Mouse (Mus musculus) adipocyte (in vitro differentiated cells): ENCODE data around the gene Apol9b.
"Not testable (repeated sequence)": the region's sequence is repeated elsewhere in the genome, so short reads cannot be mapped to it uniquely, and the experiment has no call there.

ENCODE experiments used
- DNase-seq: peaks from one replicate; pipeline ENCODE4 v3.0.0-alpha.2; 2016; ENCODE audit warnings: low spot score

The Apol9b gene

DNA sequence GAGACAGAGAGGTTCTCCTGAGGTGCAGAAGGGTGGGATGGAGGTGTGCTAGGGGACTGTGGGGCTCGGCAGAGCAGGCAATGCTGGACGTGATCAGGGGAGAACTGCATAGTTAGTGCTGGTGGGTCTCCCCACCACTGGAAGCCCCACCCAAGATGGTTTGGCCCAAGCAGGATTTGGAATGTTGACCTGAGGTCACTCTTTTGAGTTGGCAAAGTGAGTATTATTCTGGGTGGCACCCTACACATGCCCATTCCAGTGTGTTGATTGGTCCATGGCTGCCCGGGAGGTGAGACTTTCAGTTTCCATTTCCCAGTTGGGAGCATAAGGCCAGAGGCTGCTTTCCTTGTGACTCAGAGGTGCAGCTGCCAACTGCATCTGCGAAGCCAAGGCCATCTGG lies at the start of gene Apol9b:
Gene Apol9b (plus strand): TSS at position 301 of the 400 bp plus-strand sequence.
- not testable (repeated sequence) for DNase-seq

DNA sequence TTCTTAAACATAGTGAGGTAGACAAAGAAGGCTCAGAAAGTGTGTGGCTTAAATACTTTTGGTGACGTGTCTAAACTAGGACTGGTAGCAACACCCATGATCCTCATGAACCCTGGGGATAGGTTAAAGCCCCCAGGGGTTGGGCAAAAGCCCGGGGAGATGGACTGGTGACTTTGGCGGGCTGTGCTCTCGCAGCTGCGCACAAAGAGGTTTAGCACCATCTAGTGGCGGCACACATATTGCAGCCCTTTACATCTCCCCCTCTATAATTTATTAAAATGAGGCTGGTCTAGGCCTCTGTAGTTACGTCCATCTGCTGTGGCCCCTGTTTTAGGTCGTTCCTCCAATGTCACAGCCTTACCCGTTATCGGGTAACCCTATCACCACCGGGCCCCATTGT lies 44.9 kb upstream of the Apol9b start:
- not testable (repeated sequence) for DNase-seq

DNA sequence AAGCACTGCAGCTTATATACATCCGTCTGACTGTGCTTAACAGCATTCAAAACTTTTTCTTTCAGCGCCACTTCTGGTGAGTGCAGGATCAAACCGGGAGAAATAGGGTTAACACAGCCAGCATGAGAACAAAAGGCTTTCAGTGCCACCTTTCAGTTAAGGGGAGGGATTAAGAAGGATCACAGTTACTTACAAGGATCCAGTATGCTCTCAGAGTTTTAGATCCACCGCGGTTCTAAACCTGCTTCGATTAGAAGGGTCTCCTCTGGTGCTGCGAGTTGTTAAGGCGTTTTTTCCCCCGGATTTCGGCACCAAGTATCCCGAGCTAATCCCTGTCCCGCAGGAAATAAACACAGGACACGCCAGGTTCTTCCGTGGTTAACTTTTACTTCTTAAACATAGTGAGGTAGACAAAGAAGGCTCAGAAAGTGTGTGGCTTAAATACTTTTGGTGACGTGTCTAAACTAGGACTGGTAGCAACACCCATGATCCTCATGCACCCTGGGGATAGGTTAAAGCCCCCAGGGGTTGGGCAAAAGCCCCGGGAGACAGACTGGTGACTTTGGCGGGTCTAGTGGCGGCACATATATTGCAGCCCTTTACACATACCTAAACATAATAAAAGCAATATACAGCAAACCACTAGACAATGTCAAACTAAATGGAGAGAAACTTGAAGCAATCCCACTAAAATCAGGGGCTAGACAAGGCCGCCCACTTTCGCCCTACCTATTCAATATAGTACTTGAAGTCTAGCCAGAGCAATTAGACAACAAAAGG lies 37.1 kb upstream of the Apol9b start:
- not testable (repeated sequence) for DNase-seq

DNA sequence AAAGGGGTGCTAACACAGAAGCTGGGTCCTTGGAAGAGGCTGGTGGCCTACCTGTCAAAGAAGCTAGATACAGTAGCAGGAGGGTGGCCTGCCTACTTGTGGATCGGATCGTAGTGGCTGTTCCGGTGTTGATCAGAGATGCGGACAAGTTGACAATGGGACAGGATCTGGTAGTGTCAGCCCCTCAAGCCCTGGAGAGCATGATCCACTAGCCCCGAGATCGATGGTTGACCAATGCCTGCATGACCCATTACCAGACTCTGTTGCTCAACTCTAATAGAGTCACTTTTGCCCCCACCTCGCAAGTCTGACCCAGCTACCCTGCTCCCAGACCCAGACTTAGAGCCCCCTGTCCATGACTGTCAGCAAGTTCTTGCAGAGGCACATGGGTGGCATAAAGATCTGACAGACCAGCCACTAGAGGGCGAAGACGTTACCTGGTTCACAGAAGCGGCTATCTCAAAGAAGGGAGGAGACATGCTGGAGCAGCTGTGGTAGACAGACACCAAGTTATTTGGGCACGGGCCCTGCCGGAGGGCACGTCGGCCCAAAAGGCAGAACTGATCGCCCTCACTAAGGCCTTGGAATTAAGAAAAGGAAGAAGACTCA lies 34.0 kb upstream of the Apol9b start:
- peak; percentile 36 for DNase-seq

DNA sequence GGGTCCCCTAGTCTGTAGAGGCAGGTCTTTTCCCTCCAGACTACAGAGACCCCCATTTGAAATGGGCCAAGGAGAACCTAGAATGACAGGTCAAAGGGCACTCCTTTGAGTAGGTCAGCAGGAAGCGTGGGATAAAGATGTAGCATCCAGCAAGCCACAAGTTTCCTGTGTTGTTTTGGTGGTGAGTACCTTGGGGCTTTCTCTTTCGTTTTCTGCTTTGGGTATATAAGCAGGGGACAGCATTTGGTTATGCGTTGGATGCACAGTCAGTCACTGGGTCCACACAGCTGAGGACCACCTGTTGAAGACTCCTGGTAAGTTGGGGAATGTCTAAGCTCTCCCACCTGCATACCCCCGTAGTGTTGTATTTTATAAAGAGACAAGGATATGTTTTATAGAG lies 30.2 kb upstream of the Apol9b start, which contains the start of gene Apol7e:
Gene Apol7e (plus strand): TSS at position 202 of the 400 bp plus-strand sequence.
- DNase-seq, result not testable (repeated sequence)

DNA sequence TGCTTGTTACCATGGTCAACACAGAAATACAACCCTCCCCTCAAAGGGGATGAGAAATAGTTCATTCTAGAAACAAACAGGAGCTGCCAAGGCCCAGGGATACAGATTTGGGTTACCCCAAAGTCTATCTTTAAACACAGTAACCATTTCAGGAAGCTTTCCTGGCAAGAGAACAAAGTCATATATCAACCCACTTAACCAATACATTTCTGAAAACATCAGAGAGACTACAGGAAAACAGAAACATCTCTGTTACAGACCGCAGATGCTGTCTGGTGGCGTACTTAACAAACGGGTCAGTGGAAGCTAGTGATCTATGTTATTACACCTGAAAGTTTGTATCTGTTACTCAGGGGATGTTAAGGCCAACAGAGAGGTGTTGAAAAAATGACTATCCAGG lies 23.5 kb upstream of the Apol9b start:
- not testable (repeated sequence) for DNase-seq

DNA sequence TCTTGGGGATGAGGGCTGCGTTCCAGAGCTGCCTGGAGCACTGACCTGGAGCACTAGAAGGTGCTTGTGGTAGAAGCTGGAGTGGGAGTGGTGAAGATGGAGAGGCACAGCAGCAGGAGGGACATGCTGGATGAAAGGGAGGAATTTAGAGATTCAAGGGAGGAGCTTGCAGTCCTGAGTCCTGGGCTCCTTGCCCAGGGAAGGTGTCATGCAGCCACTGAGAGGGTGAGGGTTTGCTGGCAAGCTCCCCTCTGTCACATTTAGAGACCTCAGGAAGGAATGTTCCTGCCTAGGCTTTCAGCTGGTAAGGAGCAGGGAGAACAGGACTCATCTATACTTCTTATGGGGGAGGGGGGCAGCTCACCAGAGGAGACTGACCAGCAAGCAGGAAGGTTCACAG lies 19.9 kb upstream of the Apol9b start:
- DNase-seq, result not testable (repeated sequence)

DNA sequence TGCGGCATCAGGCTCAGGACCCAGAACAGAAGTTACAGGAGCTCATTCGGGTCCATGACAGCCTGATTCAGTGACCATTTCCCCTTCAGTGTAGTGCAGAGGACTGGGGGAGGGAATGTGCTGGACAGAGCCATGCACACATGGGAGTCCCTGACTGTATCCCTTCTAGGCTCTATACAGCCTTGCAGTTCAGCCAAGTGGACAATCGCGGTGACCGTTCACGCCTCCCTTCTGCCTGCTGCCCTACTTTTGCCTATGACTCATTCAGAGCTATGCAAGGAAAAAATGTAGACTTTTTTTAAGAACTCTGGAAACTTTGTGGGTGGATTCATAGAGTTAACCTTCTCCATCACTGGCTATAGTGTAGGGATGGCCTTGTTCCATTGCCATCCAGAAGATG lies 10.6 kb upstream of the Apol9b start:
- DNase-seq, result not testable (repeated sequence)

DNA sequence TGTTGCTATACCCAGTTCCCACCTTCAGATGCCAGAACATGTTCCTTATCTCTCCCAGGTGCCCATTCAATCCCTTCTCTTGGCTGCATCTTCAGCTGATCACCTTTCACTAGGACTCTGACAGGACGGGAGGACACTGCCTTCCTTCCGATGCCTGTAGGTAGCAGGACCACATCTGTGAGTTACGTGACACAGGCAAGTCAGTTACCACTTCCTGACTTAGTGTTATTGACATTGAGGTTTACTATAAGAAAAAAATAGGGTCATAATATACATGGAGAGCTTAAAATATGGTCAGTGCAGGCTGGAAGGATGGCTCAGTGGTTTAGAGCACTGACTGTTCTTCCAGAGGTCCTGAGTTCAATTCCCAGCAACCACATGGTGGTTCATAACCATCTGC lies 7.3 kb upstream of the Apol9b start:
- not testable (repeated sequence) for DNase-seq

DNA sequence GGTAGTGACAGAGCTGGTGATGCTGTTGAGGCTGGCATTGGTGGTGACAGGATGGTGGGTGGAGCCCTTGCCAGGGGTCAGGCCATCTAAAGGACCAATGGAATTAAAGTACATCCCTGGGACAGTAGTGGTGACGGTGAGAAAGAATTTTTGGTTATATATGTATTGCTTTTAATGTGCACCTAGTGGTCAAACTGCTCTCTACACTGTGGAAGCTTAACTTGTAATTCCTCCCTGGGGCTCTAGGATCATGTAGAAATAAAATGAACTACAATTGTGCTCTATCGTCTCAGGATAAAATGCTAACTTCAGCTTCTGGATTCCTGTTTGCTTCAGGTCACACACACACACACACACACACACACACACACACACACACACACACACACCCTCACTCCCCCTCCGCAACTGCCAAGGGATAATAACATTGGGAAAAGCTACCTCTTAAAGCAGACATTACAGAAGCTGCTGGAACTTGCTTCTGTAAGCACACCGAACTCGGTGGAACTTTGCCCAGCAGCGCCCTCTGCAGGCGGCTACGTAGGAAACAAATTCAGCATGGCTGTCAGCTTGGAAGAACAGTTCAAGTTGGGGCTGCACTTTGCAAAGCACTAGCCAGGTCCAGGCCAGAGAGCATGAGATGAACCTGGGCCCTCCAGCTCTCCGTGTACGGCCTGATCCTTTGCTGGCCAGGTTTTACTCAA lies 4.5 kb upstream of the Apol9b start:
- not testable (repeated sequence) for DNase-seq

DNA sequence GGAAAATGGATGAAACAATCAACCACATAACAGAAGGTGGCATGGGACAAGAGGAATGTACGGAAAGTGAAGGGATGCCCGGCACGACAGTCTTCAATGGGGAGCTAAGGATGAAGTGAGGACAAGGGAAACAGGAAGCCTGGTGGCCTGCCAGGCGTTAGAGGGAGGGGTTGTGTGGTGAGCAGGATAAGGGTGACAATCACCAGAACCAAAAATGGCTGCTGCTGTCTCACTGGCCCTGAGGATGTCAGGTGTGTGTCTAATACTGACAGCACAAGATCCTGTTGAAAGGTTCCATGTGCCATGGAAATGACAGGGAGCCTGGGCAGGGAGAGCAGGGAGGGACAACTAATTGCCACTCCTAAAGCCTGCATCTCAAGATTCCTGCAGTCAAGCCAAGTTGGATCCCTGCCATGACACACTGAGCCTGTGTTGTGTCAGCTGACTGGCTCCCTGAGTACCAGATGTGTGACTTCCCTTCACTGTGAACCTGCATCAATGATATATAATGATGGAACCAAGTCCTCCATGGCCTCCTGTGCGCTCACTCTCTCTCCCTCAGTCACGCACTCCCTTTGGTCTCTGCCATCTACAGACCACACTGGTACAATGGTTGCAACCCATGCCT lies 3.3 kb upstream of the Apol9b start:
- peak; percentile 78 for DNase-seq

DNA sequence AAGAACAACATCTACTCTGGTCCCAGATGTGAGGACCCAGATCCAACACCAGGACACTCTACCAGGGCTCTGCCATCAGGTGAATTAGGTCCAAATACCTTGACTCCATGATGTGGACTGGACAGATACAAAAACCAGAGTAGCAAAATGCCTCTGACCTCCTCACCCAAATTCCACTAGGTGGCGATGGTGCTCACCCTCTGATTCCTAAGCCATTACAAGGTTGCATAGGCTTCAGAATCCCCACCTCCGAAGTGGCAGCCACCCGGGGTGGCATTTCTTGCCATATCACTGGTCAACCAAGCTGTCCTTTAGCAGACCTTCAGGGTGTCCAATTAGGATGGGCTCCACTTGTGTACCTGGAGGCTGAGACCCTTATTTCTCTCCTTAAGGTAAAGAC lies 1.7 kb upstream of the Apol9b start:
- peak; percentile 25 for DNase-seq

DNA sequence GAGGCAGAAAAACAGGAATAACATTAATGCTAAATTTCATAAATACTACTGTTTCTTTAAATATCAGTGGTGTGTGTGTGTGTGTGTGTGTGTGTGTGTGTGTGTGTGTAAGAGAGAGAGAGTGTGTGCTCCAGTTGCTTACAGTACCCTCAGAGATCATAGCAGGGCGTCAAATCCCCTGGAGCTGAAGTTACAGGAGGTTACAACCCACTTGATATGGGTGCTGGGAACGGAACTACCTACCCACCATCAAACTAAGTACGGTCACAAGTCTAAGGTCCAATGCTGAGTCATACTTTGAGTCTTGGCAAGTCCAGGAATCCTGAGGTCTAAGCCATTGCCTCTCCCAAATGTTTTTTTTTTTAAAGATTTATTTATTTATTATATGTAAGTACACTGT lies 1.1 kb upstream of the Apol9b start:
- DNase-seq, result not testable (repeated sequence)

DNA sequence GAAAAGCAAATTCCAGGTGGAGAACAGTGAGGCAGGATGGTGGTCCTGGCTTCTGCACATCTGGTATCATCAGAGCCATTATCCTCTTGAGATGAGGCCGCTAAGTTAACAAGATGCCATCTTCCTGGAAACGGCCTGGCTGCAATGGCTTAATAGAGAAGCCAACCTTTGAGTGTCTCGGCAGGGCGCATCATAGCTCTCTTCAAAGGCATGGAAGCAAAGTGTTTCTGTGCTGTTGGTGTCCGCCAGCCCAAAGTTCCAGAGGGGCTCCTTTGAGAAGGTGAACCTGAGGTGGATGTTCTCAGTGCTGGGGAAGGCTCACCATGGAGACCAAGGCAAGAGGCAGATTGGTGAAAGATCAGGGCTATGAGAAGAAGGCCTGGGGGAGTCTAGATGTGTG lies 2.8 kb downstream of the Apol9b start:
- no peak for DNase-seq

DNA sequence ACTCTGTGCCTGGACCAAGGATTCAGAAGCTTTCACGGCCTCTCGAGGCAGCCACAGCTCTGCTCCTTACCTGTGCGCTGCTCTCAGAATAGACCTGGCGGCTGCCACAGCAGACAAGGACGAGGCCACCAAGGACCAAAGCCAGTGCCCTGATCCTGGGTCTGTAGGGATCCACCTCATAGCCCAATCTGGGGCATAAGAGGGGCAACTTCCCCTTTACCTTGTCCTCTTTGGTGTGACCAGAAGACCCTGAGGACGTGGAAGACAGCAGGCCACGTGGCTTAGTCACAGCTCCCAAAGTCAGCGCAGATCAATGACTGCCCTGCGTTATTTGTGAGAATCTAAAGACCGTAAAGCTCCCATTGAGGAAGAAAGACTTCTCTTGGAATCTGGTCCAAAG lies 4.0 kb downstream of the Apol9b start:
- DNase-seq, result not testable (repeated sequence)

DNA sequence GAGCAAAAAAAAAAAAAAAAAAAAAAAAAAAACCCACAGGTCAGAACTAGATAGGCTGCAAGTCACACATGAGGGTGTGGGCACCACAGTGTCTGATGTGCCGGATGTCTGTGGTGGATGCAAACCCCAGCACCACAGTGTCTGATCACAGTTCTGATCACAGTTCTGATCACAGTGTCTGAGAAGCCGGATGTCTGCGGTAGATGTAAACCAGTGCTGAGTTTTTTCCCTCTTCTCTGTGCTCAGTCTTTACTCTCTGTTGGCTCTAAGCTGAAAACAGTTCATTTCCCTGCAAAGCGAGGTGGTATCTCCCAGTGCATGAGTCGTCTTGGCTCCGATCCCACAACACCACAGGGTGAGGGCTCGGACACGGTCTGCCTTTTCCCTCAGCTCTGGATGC lies 4.5 kb downstream of the Apol9b start:
- not testable (repeated sequence) for DNase-seq

DNA sequence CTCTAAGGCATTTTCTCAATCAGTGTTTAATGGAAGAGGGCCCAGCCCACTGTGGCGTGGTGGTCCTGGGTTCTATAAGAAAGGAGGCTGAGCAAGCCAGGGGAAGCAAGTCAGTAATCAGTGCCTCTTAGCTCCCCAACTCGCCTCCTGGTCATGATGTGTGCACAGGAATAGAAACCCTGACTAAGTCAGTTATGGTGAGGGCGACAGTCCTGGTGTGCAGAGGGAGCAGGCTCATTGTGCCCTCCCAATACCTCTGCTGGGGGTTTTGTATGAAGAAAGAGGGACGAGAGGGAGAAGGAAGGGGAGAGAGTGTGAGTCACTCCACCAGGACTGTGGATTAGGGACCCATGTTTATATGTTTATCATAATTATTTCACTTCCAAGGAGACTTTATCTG lies 5.1 kb downstream of the Apol9b start:
- DNase-seq, result not testable (repeated sequence)

DNA sequence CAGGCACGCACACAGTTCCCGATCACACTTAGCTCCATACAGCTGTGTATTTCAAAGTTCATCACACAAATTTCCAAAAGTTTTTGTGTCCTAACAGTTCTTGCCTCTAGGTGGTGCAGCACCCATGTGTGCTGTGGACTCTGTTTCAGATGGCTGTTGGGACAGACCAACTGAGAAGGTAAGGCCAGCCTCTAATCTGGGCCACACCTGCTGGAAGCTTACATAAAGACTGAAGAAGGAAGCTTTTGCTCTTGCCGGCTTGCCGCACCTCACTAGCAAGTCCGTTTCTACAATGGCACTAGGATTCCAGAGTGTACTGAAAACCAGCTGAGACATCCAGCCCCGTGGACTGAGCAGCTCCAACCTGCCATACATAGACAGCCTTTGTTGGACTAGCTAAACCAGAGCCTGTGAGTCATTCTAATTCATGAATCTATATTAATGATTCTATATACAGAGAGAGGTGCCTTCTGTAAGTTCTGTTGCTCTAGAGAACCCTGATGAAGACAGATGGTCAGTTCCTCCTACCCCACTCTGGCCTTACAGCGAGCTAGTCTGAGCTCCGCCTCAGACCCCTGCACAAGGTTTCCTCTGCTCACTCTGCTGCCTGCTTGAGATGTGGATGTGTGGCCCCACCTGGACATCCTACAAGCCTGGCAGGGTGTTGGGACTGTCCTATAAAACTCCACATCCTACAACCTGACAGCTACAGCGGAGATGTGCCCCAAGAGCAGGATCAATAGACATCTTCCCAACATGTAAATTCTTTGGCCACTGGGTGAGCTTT lies 11.9 kb downstream of the Apol9b start:
- peak; percentile 18 for DNase-seq

DNA sequence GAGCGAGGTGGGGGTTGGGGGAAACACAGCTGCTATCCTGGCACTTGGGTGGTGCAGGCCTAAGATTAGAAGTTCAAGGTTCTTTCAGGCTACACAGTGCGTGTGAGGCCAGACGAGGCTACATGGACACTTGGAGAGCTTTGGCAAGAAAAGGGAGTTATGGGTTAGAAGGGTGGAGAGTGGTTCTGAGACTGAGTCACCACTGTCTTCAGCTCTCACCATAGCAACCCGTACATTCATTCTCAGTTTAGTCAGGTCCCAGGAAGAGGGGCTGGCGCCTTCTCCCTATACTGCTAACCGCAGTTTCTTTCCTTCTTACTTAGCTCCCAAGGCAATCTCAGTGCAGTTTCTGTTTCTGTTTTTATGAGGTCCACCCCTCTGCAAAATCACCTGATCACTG lies 12.7 kb downstream of the Apol9b start:
- DNase-seq, result not testable (repeated sequence)

DNA sequence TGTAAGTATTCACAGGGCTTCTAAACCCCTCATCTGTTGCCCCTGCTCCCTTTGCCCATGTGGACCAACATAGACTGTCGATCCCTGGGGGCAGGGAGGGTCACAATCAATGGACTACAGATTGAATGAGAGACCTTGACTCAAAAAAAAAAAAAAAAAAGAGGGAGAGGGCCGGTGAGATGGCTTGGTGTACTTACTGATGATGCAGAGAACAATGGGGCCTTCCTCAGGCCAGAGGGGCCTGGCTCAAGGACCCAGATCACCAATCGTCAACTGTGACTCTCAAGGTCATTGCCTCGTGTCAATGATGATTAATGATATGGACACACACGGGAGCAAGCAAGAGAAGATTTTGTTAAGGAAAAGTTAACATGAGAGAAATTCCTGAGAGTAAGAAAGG lies 15.8 kb downstream of the Apol9b start:
- no peak for DNase-seq

DNA sequence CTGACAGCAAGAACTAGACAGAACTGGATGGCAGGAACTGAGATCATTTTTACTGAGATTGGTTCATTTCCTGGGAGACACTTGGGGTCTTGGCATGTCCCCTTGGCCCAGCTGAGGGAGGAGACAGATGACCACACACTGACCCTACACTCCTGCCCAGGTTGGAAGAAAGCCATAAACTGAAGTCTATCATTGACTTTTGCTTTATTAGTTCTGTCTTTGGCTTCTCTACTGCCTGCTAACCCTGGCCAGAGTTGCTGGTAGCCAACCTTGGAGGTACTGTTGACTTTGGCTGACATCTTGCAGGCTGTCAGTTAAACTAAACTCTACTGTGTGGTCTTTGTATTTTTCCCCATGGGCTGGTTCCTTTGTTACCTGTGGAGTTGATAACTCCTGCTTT lies 16.2 kb downstream of the Apol9b start:
- peak; percentile 49 for DNase-seq

DNA sequence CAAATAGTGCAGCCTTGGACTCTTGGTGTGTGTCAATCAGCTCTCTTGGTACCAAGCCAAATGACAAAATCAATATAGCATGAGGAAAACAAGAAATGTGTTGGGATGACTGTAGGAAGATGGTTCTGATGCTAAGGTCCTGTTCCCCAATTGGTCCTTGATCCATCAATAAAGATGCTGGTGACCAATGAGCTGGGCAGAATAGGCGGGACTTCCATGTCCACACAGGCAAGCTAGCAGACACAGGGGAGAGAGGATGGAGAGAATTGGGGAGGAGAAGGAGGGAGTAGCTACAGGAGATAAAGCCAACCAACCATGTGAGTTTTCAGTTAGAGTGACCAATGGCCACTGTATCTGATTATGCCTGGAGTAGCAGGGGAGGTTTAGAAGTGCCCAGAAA lies 17.5 kb downstream of the Apol9b start:
- no peak for DNase-seq
